Comparison of ENCODE assay signal across 9 mouse cellular contexts in genomic region chr1:182111386-182112317, GRCm38 (mm10). TPM values are rescaled to one million over a fixed set of nuclear protein-coding genes. Genes with fewer than 3 reads are reported as not detected.
DNase-seq lines count a peak whose midpoint lies in the region; ATAC-seq lines count a peak whose summit lies in the region.
"Had no signal": no experiment of that assay in that cellular context is flagged by ENCODE, and none has a peak within 500 bp of the region (broad histone marks: within the 10 kb centered on the region; RNA-seq: fewer than 3 reads in every experiment).

No protein-coding gene starts in this region.

- no peaks in the 10 kb centered on the region for H3K27me3 ChIP-seq in stomach, embryonic 16.5 days (ENCODE audit: control insufficient read depth, insufficient read depth, low read length)
- peaks cover 5% of the 10 kb centered on the region; the same call in 1 of the 2 replicates for H3K27me3 ChIP-seq in midbrain, embryonic 13.5 days

- 60% methylated on average over 14 of the region's 14 CpGs for WGBS in stomach, embryonic 16.5 days
- WGBS in midbrain, embryonic 13.5 days = 78% methylated on average over 14 of the region's 14 CpGs

- H3K36me3 ChIP-seq in stomach, embryonic 16.5 days (ENCODE audit: control insufficient read depth, insufficient read depth, low read length) = no peaks in the 10 kb centered on the region
- H3K36me3 ChIP-seq in midbrain, embryonic 13.5 days = no peaks in the 10 kb centered on the region

- H3K9me3 ChIP-seq in stomach, embryonic 16.5 days (replicated peaks; ENCODE audit: control insufficient read depth, low read length) = no peaks in the 10 kb centered on the region
- no peaks in the 10 kb centered on the region for H3K9me3 ChIP-seq in midbrain, embryonic 13.5 days

- peak; percentile 42 to 43 for DNase-seq in heart, adult 18-20 months
- DNase-seq in heart, adult 9 months (ENCODE audit: low spot score in 2 of 2) = no peak
- DNase-seq in thymus, postnatal 0 days (ENCODE audit: low spot score) = peak; percentile 21
- DNase-seq in thymus, postnatal 36 days = no peak
- DNase-seq in heart, postnatal 10 days = peak; percentile 66 to 67
- DNase-seq in thymus, postnatal 10 days (ENCODE audit: low spot score in 2 of 2) = no peak

- H3K4me2 ChIP-seq in stomach, embryonic 16.5 days (ENCODE audit: low read depth, low read length) = no peak overlapping the region
- H3K4me2 ChIP-seq in midbrain, embryonic 13.5 days (replicated peaks) = no peak overlapping the region

- peak overlapping the region; percentile 65 for H3K27ac ChIP-seq in stomach, embryonic 16.5 days (ENCODE audit: low read length)
- H3K27ac ChIP-seq in midbrain, embryonic 13.5 days = no peak overlapping the region

- 0 out of 2 replicates have a peak overlapping the region, but pooled peaks have one; percentile 18 for H3K9ac ChIP-seq in stomach, embryonic 16.5 days (ENCODE audit: low read length)
- no peak overlapping the region for H3K9ac ChIP-seq in midbrain, embryonic 13.5 days (replicated peaks)

- no peak overlapping the region for H3K4me3 ChIP-seq in stomach, embryonic 16.5 days (replicated peaks; ENCODE audit: low read length)
- no peak overlapping the region for H3K4me3 ChIP-seq in midbrain, embryonic 13.5 days (replicated peaks)

- intact Hi-C loops in heart, postnatal 10 days (cut with DNase I) = loop anchor here (10.0 kb wide), 1 partner anchor 187 kb away; no protein-coding TSS in a partner anchor

- peaks cover 31% of the 10 kb centered on the region for H3K4me1 ChIP-seq in stomach, embryonic 16.5 days (ENCODE audit: control insufficient read depth, insufficient read depth, low read length)
- peaks cover 11% of the 10 kb centered on the region for H3K4me1 ChIP-seq in midbrain, embryonic 13.5 days (replicated peaks)

- peak; percentile 72; the same call in 1 of the 2 replicates for ATAC-seq in stomach, embryonic 16.5 days (ENCODE audit: insufficient read depth, low FRiP score)
- no peak for ATAC-seq in midbrain, embryonic 13.5 days

RNA-seq across cellular contexts. Expression of gene Srp9, which starts 12.9 kb away (rescaled TPM):
- total RNA-seq in heart, adult 18-20 months (2021) = 10 to 100 TPM; 49.4 to 52.0 TPM
- polyA plus RNA-seq in thymus, postnatal 0 days (2015; fragmentation: Nextera tagmentation; extraction: Ambion mirVana) = 274 and 279 TPM in 2 replicates
- 10 to 100 TPM; 48.1 to 49.0 TPM for total RNA-seq in heart, postnatal 10 days (2021)
- polyA plus RNA-seq in stomach, embryonic 16.5 days (2015; fragmentation: Nextera tagmentation; extraction: Ambion mirVana) = 140 and 160 TPM in 2 replicates
- 135 and 142 TPM in 2 replicates for polyA plus RNA-seq in midbrain, embryonic 13.5 days (2015; fragmentation: Nextera tagmentation; extraction: Ambion mirVana)

RNA-seq across cellular contexts. Expression of gene Vmn1r1, which starts 52.6 kb away (rescaled TPM):
- not detected for total RNA-seq in heart, adult 18-20 months (2021)
- polyA plus RNA-seq in thymus, postnatal 0 days (2015; fragmentation: Nextera tagmentation; extraction: Ambion mirVana) = not detected in 2 replicates
- not detected for total RNA-seq in heart, postnatal 10 days (2021)
- polyA plus RNA-seq in stomach, embryonic 16.5 days (2015; fragmentation: Nextera tagmentation; extraction: Ambion mirVana) = not detected in 2 replicates
- not detected in 2 replicates for polyA plus RNA-seq in midbrain, embryonic 13.5 days (2015; fragmentation: Nextera tagmentation; extraction: Ambion mirVana)
- total RNA-seq: common myeloid progenitor, adult 5-6 weeks had no signal

Comparison
In these comparisons a context has a peak if more than half of its experiments do, and no peak if none do; other contexts are left out.
1. DNase-seq: peak in heart, adult 18-20 months (2 of 2), thymus, postnatal 0 days (single experiment) and heart, postnatal 10 days (2 of 2); none in heart, adult 9 months (0 of 2), thymus, postnatal 36 days (0 of 2) and thymus, postnatal 10 days (0 of 2).